In the genomic region with DNA sequence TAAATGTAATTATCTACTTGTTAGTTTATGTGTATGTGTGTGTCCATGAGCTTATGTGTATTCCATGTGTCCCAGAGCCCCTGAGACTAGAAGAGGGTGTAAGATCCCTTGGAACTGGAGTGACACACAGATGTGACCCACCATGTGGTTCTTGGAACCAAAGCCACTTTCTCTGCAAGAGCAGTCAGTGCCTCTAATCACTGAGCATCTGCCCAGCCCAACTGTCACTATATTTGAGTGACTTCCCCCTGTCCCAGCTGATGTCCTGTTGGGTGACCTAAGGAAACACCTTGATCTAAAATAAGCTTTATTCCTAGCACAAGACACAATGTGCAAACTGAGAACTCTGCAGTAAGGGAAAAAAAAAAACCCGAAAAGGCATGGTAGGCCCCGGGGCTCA, we compare ENCODE assay signal across 26 mouse cellular contexts. TPM values are rescaled to one million over a fixed set of nuclear protein-coding genes. Genes with fewer than 3 reads are reported as not detected.
A peak's percentile ranks its signal among the peaks of the same experiment; 100 is the strongest.
DNase-seq lines count a peak whose midpoint lies in the region; ATAC-seq and TF ChIP-seq lines count a peak whose summit lies in the region.
"Had no signal": no experiment of that assay in that cellular context is flagged by ENCODE, and none has a peak within 500 bp of the region (broad histone marks: within the 10 kb centered on the region; RNA-seq: fewer than 3 reads in every experiment).

No protein-coding gene starts in this region.

- ATAC-seq in heart, embryonic 13.5 days (ENCODE audit: extremely low read depth, insufficient number of reproducible peaks, low FRiP score, low TSS enrichment): no peak
- no peak for ATAC-seq in liver, postnatal 0 days
- ATAC-seq: midbrain, embryonic 15.5 days; Patski had no signal

- H3K36me3 ChIP-seq in heart, embryonic 13.5 days: no peaks in the 10 kb centered on the region
- H3K36me3 ChIP-seq in liver, postnatal 0 days (replicated peaks; ENCODE audit: insufficient read depth, low read length): no peaks in the 10 kb centered on the region
- H3K36me3 ChIP-seq: embryonic facial prominence, embryonic 13.5 days; limb, embryonic 12.5 days; liver, embryonic 13.5 days; midbrain, embryonic 15.5 days; neural tube, embryonic 15.5 days; stomach, embryonic 15.5 days had no signal

- peak overlapping the region; percentile 28; the same call in 1 of the 2 replicates for H3K9ac ChIP-seq in heart, embryonic 13.5 days
- no peak overlapping the region for H3K9ac ChIP-seq in liver, postnatal 0 days (replicated peaks)
- H3K9ac ChIP-seq: limb, embryonic 12.5 days; midbrain, embryonic 15.5 days; neural tube, embryonic 15.5 days; stomach, embryonic 15.5 days had no signal

- TF ChIP-seq POLR2A in brain, embryonic 14.5 days (IDR thresholded peaks at IDR 0.05; ENCODE audit: borderline replicate concordance, extremely low read depth, insufficient read depth, insufficient read length, poor library complexity, severe bottlenecking): no peak

- no peak for TF ChIP-seq EP300 in liver, postnatal 0 days (IDR thresholded peaks at IDR 0.05; ENCODE audit: low read depth)

- intact Hi-C loops in heart, postnatal 36 days (cut with DNase I): no loop called here

- peaks cover 55% of the 10 kb centered on the region for H3K4me1 ChIP-seq in heart, embryonic 13.5 days
- H3K4me1 ChIP-seq in liver, postnatal 0 days (ENCODE audit: insufficient read depth): peaks cover 24% of the 10 kb centered on the region

- 75% methylated on average over 2 of the region's 2 CpGs for WGBS in heart, embryonic 13.5 days
- 70% methylated on average over 2 of the region's 2 CpGs for WGBS in liver, postnatal 0 days (ENCODE audit: insufficient replicate concordance)

- 0 out of 2 replicates have a peak, but pooled peaks cover 4% of the 10 kb centered on the region for H3K27me3 ChIP-seq in heart, embryonic 13.5 days (replicated peaks)
- 0 out of 2 replicates have a peak, but pooled peaks cover under 1% of the 10 kb centered on the region for H3K27me3 ChIP-seq in liver, postnatal 0 days (ENCODE audit: insufficient read depth, low read length)
- H3K27me3 ChIP-seq: embryonic facial prominence, embryonic 13.5 days; limb, embryonic 12.5 days; liver, embryonic 13.5 days; midbrain, embryonic 15.5 days; neural tube, embryonic 15.5 days; Patski; stomach, embryonic 15.5 days had no signal

- TF ChIP-seq CTCF in liver, postnatal 0 days (IDR thresholded peaks at IDR 0.05; ENCODE audit: low read depth): no peak
- TF ChIP-seq CTCF in brain, embryonic 14.5 days (IDR thresholded peaks at IDR 0.05; ENCODE audit: borderline replicate concordance, extremely low read depth, insufficient read depth, insufficient read length): no peak

- H3K4me3 ChIP-seq in heart, embryonic 13.5 days: no peak overlapping the region
- H3K4me3 ChIP-seq in liver, postnatal 0 days (ENCODE audit: low read depth, low read length): no peak overlapping the region
- H3K4me3 ChIP-seq: heart, adult 2 months; layer of hippocampus, adult 2 months; limb, embryonic 12.5 days; liver, embryonic 13.5 days; midbrain, embryonic 15.5 days; myocyte; neural tube, embryonic 15.5 days had no signal

- H3K9me3 ChIP-seq in heart, embryonic 13.5 days: no peaks in the 10 kb centered on the region
- no peaks in the 10 kb centered on the region for H3K9me3 ChIP-seq in liver, postnatal 0 days (ENCODE audit: low read length)
- H3K9me3 ChIP-seq: embryonic facial prominence, embryonic 13.5 days; limb, embryonic 12.5 days; liver, embryonic 13.5 days; midbrain, embryonic 15.5 days; neural tube, embryonic 15.5 days; stomach, embryonic 15.5 days had no signal

- H3K27ac ChIP-seq in heart, embryonic 13.5 days (replicated peaks): no peak overlapping the region
- 0 out of 2 replicates have a peak overlapping the region, but pooled peaks have one; percentile 11 for H3K27ac ChIP-seq in liver, postnatal 0 days (ENCODE audit: low read depth)
- H3K27ac ChIP-seq: heart, adult 2 months had no signal

- DNase-seq in cerebellum, postnatal 10 days: peak; percentile 67 to 75
- DNase-seq in cerebellum, postnatal 36 days: no peak
- no peak for DNase-seq in heart, postnatal 36 days
- peak; percentile 11 for DNase-seq in liver, postnatal 0 days
- DNase-seq in liver: no peak
- peak; percentile 24 for DNase-seq in brain, embryonic 14.5 days (ENCODE audit: low read depth)
- DNase-seq: cerebellum, adult 11-12 months; heart, adult 2 months; kidney, adult 9 months; kidney, postnatal 14 days; layer of hippocampus, postnatal 36 days; liver, embryonic 13.5 days; right cerebral cortex, adult 18-20 months; right cerebral cortex, postnatal 4 days had no signal

- no peak overlapping the region for H3K4me2 ChIP-seq in heart, embryonic 13.5 days
- H3K4me2 ChIP-seq in liver, postnatal 0 days (ENCODE audit: low read depth, low read length): no peak overlapping the region
- H3K4me2 ChIP-seq: liver, embryonic 13.5 days; midbrain, embryonic 15.5 days had no signal

RNA-seq across cellular contexts. Expression of a gene that starts 0.5 kb away (rescaled TPM):
- polyA plus RNA-seq in heart, embryonic 13.5 days (2015; fragmentation: Nextera tagmentation; extraction: Ambion mirVana): 3.2 and 4.2 TPM in 2 replicates
- total RNA-seq in heart, postnatal 36 days (2021): not detected
- 3.3 and 4.1 TPM in 2 replicates for polyA plus RNA-seq in liver, postnatal 0 days (2015; fragmentation: Nextera tagmentation; extraction: Ambion mirVana)
- 4.0 and 6.5 TPM in 2 replicates for polyA plus RNA-seq in brain, embryonic 14.5 days (2012; rRNA removed)
- total RNA-seq: gastrocnemius, adult 18-20 months; gastrocnemius, postnatal 36 days; heart, adult 2 months; hematopoietic stem cell, adult 5-6 weeks had no signal

RNA-seq across cellular contexts. Expression of a gene that starts 11.9 kb away (rescaled TPM):
- polyA plus RNA-seq in heart, embryonic 13.5 days (2015; fragmentation: Nextera tagmentation; extraction: Ambion mirVana): 0.45 and 0.52 TPM in 2 replicates
- 1 to 10 TPM; 8.4 to 9.3 TPM for total RNA-seq in heart, postnatal 36 days (2021)
- 0.09 and 0.12 TPM in 2 replicates for polyA plus RNA-seq in liver, postnatal 0 days (2015; fragmentation: Nextera tagmentation; extraction: Ambion mirVana)
- polyA plus RNA-seq in brain, embryonic 14.5 days (2012; rRNA removed): 0.49 and 0.71 TPM in 2 replicates

RNA-seq across cellular contexts. Expression of a gene that starts 18.2 kb away (rescaled TPM):
- polyA plus RNA-seq in heart, embryonic 13.5 days (2015; fragmentation: Nextera tagmentation; extraction: Ambion mirVana): 4.0 and 4.1 TPM in 2 replicates
- under 1 TPM; 0.25 to 0.70 TPM for total RNA-seq in heart, postnatal 36 days (2021)
- polyA plus RNA-seq in liver, postnatal 0 days (2015; fragmentation: Nextera tagmentation; extraction: Ambion mirVana): 3.8 and 4.2 TPM in 2 replicates
- polyA plus RNA-seq in brain, embryonic 14.5 days (2012; rRNA removed): 4.2 and 6.4 TPM in 2 replicates

RNA-seq across cellular contexts. Expression of a gene that starts 21.5 kb away (rescaled TPM):
- polyA plus RNA-seq in heart, embryonic 13.5 days (2015; fragmentation: Nextera tagmentation; extraction: Ambion mirVana): 351 and 389 TPM in 2 replicates
- 10 to 100 TPM; 41.7 to 44.0 TPM for total RNA-seq in heart, postnatal 36 days (2021)
- 98.6 and 102 TPM in 2 replicates for polyA plus RNA-seq in liver, postnatal 0 days (2015; fragmentation: Nextera tagmentation; extraction: Ambion mirVana)
- polyA plus RNA-seq in brain, embryonic 14.5 days (2012; rRNA removed): 69.6 and 89.8 TPM in 2 replicates

RNA-seq across cellular contexts. Expression of a gene that starts 27.5 kb away (rescaled TPM):
- polyA plus RNA-seq in heart, embryonic 13.5 days (2015; fragmentation: Nextera tagmentation; extraction: Ambion mirVana): 59.9 and 63.0 TPM in 2 replicates
- total RNA-seq in heart, postnatal 36 days (2021): 10 to 100 TPM; 26.7 to 27.4 TPM
- 38.0 and 43.8 TPM in 2 replicates for polyA plus RNA-seq in liver, postnatal 0 days (2015; fragmentation: Nextera tagmentation; extraction: Ambion mirVana)
- 99.2 and 119 TPM in 2 replicates for polyA plus RNA-seq in brain, embryonic 14.5 days (2012; rRNA removed)

Comparison
In these comparisons a context has a peak if more than half of its experiments do, and no peak if none do; other contexts are left out.
1. DNase-seq: peak in cerebellum, postnatal 10 days (2 of 2), liver, postnatal 0 days (single experiment) and brain, embryonic 14.5 days (single experiment); none in cerebellum, postnatal 36 days (0 of 2), heart, postnatal 36 days (0 of 2) and liver (single experiment).